Mouse (Mus musculus): ENCODE measurements around the gene Efcab11.
"Not testable (repeated sequence)": the region's sequence is repeated elsewhere in the genome, so short reads cannot be mapped to it uniquely, and the experiment has no call there.

Gene Efcab11

DNA sequence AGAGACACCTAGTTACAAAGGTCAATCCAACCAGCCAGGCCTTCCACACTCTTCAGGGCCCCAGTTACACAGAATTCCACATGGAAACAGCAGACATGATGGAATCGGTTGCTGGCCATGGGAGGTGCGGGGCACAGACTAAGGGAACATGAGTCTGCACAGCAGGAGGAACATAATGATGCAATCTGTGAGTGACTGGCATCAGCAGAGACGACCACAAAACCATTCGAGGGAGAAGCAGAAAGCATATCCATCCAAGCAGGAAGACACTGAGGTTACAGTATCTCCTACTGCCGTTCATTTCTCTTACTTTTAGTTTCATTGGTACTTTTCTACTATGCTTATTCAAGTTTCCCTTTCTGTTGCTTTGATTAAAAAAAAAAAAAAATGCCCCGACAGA is 9.6 kb downstream of the Efcab11 start:
- no peak for DNase-seq (ENCODE audit: low spot score in 2 of 2)

GRCm38 (mm10) chr12:99873443-99873842 is 10.8 kb downstream of the Efcab11 start:
- DNase-seq (ENCODE audit: low spot score in 2 of 2), result no peak

DNA sequence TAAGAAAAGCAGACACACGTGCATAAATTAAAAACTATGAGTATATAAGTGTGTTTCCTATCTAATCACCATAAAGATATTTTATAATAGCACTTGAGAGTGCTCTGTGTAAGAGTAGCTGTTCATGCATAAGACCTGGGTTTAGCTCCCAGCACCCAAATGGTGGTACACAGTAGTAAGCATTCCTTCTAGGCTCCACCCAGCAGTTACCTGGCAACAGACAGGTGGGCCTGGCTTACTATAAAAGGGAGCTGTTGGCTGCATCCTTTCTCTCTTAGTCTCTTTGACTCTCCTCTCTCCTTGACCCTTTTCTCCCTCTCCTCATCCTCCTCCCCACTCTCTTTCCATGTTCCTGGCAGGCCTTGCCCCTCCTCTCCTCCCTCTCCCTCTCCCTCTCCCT is 15.4 kb downstream of the Efcab11 start:
- no peak for DNase-seq (ENCODE audit: low spot score in 2 of 2)

- DNase-seq (ENCODE audit: low spot score in 2 of 2), result no peak
These were observed 19.6 kb downstream of the Efcab11 start for GRCm38 (mm10) chr12:99864613-99865012.

- no peak for DNase-seq (ENCODE audit: low spot score in 2 of 2)
These were observed 23.3 kb downstream of the Efcab11 start for GRCm38 (mm10) chr12:99860981-99861380.

GRCm38 (mm10) chr12:99859391-99860100 is 24.7 kb downstream of the Efcab11 start:
- no peak for DNase-seq (ENCODE audit: low spot score in 2 of 2)

DNA sequence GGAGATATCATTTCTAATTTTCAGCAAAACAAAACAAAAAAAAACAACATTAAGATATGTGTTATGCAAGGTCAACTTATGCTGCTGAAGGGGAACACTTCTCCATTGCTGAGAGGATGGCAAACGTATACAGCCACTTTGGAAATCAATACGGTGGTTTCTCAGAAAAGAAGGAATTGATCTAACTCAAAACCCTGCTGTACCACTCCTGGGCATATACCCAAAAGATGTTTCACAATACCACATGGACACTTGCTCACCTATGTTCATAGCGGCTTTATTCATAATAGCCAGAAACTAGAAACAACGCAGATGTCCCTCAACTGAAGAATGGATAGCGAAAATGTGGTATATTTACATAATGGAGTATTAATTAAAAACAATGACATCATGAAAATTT is 25.6 kb downstream of the Efcab11 start:
- no peak for DNase-seq (ENCODE audit: low spot score in 2 of 2)

DNA sequence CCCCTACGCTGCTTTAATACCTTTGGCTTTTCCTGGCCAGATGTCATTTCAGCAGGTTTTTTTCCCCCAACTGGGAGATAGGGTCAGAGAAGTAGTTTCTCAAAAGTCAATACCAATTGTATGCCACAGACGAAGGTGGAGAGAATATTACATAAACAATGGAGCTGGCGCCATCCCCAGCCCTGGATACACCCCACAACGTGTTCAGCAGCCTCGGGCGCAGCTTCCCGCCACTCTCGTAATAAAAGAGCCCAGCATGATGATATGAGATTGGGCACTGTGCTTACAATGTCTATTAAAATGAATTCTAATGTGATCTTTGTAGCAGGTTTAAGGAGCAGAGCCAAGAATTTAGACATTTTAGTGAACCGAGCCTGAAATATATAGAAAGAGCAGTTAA is 28.2 kb downstream of the Efcab11 start:
- no peak for DNase-seq (ENCODE audit: low spot score in 2 of 2)

- no peak for DNase-seq (ENCODE audit: low spot score in 2 of 2)
These were observed 30.6 kb downstream of the Efcab11 start for GRCm38 (mm10) chr12:99853323-99854258.

DNA sequence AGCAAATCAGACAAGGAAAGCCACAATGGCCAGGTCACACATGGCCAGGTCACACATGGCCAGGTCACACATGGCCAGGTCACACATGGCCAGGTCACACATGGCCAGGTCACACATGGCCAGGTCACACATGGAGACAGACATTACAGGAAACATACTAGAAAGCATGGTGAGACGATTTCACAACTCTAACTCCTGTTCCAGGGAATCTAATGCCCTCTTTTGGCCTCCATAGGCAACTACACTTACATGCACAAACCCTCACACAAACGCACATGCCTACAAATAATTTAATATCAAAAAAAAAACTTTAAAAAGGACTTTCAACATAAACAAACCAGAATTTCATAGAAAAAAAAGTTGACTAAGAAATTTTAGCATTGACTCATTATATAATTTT is 34.2 kb downstream of the Efcab11 start:
- no peak for DNase-seq (ENCODE audit: low spot score in 2 of 2)

- no peak for DNase-seq (ENCODE audit: low spot score in 2 of 2)
These were observed 39.3 kb downstream of the Efcab11 start for GRCm38 (mm10) chr12:99844951-99845350.

- peak in 1 of 2 experiments; percentile 46 for DNase-seq (ENCODE audit: low spot score in 2 of 2)
These were observed 45.5 kb downstream of the Efcab11 start for GRCm38 (mm10) chr12:99838703-99839102.

DNA sequence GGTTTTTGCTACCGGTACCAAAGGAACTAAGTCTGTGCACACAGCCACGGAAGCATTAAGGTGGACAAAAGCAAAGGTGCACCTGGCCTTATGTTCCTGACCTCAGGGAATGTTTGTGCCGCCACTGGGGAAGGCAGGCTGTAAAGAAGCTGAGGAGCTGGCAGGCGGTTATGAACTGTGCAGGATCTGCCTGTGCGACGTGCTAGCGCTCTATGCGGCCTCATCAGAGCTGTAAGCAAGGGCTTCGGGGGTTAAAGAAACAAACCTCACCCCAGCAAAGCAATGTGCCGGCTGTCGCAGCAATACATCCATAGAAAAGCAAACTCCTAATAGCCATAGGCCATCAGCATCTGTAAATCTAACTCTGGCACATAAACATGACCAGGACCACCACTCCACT is 46.1 kb downstream of the Efcab11 start:
- DNase-seq (ENCODE audit: low spot score in 2 of 2), result no peak

- no peak for DNase-seq (ENCODE audit: low spot score in 2 of 2)
These were observed 46.7 kb downstream of the Efcab11 start for GRCm38 (mm10) chr12:99837528-99837927.

DNA sequence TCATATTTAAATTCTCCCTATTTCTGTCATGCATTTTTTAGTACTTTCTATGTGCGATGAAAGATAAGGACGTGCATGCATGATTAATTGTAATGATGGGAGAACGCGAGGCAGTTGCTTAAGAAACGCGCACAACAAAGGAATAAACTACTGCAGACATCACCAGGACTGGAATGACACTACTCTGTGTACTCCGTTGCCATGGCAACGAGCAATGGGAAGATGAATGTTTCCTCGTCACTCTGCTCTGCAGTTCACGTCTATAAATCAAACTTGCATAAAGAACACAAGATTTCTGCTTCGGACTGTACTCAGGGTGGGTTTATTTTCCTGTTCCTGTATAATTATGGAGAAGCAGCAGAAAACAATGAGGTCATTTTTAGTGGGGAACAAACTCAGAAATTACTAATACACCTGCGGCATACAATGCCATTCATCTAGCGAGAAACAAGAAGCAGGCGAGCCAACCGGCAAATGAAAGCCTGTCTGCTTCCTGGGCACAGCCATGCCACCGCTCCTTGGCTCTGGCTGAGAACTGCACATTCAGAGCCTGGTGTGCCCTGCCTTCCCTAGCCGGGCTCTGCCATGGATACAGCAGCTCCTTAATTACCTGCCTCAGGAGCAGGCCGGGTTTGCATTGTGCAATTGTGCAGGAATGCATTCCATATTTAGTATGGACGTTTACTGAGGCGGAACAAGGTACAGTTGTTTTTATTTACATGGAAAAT is 47.7 kb downstream of the Efcab11 start:
- DNase-seq (ENCODE audit: low spot score in 2 of 2), result no peak

DNA sequence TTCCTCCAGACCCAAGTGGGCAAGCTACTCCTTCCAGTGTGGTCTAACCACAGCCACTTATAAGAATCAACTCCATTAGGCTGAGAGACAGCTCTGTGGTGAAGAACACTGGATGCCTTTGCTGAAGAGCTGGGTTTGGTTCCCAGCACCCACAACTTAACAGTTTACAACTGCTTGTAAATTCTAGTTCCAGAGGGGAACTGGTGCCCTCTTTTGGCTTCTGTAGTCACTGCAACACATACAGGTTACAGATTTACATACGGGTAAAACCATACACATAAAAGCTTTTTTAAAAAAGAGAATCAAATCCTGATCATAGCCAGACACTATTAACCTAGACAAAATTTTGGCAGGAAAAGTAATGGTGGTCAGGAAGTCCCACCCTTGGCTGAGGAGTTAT is 50.8 kb downstream of the Efcab11 start:
- no peak for DNase-seq (ENCODE audit: low spot score in 2 of 2)

DNA sequence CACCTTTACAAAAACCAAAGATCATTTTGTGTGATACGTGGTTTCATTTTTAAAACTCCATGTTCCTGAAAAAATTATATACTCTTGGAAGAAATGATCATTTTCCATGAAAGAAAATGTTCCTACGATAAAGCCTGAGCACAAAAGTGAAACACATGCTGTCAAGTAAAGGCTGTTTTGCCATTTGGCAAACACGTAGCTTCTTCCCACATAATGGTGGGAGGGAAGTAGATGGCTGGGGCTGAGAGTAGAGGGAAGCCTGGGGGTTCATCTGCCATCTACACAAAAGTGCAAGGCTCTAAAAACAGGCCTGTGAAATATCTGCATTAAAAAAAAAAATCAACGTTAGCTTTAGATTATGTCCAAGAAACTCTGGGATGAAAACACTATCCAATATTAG is 61.6 kb downstream of the Efcab11 start:
- no peak for DNase-seq (ENCODE audit: low spot score in 2 of 2)

DNA sequence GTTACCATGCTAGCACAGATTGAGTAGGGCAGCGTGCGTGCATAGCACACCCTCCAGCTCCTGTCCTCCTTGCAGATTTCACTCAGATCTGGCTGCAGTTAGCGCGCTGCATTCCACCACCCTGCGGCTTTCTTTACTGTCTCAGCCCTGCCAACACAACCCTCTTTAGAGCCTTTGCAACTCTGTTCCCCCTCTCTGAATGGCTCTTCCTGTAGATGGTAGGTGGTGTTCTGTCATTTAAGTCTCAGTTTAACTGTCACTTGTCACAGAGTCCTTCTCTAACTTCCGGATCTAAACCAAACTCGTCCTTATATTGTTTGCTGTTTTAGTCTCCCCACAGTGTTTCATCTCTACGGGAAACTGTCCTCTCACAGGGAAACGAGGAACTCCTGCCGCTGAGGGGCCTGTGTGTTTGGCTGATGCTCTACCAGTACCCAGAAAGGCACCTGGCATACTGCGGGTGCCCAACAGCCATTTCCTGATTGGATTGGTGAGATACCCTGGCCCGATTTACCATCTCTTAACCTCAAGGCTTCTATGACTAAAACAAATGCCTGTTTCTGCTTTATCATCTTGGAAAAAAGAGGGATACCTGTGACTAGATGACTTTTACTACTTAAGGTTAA is 62.8 kb downstream of the Efcab11 start:
- no peak for DNase-seq (ENCODE audit: low spot score in 2 of 2)

DNA sequence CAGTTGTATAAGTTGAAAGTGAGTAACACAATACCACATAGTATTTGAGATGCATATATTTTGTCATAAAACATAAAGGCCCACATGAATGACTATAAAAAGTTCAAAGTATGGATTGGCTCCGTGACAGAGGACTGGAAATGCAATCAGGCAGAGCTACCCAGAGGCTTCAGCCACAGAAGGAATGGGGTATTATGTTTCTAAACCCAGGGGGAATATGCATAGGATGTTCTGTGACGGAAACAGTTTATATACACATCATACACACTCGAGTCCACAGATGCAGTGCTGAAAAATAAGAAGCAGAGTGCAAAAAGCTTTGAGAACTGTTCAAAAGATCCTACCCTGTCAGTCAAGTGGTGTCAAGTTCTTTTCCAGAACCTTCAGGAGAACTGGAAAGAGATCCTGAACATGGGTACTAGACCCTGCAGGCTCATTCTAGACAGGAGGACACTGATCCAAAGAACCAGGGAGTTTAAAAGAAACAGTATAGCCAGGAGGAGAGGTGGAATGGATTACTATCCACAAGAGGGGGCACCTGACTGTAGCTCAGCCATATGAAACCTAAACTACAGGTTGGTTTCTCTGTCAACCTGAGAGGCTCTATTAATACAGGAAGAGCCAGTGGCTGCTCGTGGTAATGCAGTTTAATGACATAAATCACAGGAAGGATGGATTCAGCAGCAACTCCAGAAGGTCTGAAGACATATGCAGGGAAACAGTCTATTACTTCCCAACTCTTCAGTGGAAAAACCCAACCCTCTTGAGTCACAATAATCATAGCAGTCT is 64.9 kb downstream of the Efcab11 start:
- no peak for DNase-seq (ENCODE audit: low spot score in 2 of 2)

GRCm38 (mm10) chr12:99818006-99818405 is 66.2 kb downstream of the Efcab11 start:
- not testable (repeated sequence) for DNase-seq (ENCODE audit: low spot score in 2 of 2)

DNA sequence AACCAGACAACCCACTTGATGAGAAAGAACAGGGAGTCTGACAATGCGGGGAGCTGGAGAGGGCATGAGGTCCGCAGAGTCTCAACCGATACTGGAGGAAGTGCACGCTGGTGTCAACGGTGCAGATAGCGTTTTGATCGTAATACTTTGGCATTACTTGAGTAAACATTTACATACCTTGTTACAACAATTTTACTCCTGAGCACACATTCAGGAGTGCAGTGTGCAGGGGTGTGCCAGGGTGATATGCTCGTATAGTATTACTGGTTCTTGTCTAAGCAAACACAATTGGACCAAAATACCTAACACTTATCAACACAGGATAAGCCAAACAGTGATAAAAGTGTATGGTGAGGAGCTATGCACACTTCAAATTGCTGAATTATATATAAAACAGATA is 69.0 kb downstream of the Efcab11 start:
- DNase-seq (ENCODE audit: low spot score in 2 of 2), result no peak

Measured in spleen, postnatal 36 days (tissue).